Mouse (Mus musculus): ENCODE measurements around the gene Catip.
A peak's percentile ranks its signal among the peaks of the same experiment; 100 is the strongest.
"Not testable (repeated sequence)": the region's sequence is repeated elsewhere in the genome, so short reads cannot be mapped to it uniquely, and the experiment has no call there.

Catip gene

DNA sequence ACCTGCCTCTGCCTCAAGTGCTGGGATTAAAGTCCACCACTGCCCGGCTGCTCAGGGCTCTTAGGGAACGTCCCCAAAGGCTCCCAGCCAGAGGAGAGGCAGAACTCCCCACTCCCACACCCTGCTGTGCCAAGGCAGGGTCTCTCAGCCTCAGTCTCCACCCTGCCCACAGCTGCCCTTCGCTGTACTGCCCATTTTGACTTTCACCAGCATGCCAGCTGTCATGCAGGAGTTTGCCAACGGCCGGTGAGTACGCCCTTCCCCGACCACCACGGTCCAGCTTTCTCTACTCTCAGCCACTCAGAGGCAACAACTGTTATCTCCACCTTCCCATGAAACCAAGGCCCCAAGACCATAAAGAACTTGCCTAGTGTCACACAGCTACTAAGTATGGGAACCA is 22.6 kb downstream of the Catip start:
- DNase-seq (ENCODE audit: low spot score in 2 of 2) = no peak

- no peak for DNase-seq (ENCODE audit: low spot score in 2 of 2)
Measured at GRCm38 (mm10) chr1:74385064-74385463, 23.2 kb downstream of the Catip start.

GRCm38 (mm10) chr1:74385531-74385930 is 23.6 kb downstream of the Catip start:
- DNase-seq (ENCODE audit: low spot score in 2 of 2) = no peak

DNA sequence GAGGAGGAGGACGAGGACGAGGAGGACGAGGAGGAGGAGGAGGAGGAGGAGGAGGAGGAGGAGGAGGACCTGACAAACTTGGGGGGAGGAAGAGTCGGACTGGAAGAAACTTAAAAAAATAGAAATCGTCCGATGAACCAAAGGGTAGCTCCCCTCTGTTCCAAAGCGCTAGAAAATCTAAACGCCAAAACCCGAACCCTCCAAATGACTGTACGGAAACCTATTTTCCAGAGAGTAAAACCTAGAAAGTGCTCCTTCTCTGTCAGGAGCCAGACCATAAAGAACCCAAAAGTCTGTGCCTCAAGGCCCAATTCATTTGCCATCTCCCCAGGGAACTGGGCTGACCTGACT is 24.4 kb downstream of the Catip start:
- DNase-seq (ENCODE audit: low spot score in 2 of 2) = no peak

GRCm38 (mm10) chr1:74386714-74387385 is 24.9 kb downstream of the Catip start:
- DNase-seq (ENCODE audit: low spot score in 2 of 2) = peak; percentile 95 to 97

DNA sequence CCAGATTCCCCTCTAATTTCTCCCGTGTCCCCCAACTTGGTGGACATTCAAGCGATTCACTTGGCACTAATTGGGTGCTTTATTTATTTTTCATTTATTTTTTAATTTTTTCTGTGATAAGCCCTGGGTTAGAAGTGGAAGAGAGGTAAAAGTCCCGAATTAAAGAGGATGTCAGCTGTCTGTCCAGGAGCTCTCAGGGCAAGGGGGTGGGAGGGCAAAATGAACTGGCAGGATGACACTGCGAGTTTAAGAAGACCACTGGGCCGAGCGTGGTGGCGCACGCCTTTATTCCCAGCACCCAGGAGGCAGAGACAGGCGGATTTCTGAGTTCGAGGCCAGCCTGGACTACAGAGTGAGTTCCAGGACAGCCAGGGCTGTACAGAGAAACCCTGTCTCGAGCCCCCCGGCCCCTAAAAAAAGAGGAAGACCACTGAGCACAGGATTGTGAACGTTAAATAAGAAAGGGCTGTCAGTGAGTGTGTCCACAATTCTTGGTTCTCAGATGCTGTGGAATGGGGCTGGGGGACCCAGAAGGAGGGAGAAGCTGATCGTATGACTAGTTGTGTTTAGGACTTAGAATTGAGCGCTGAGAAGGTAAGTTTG is 25.6 kb downstream of the Catip start:
- DNase-seq (ENCODE audit: low spot score in 2 of 2) = no peak

DNA sequence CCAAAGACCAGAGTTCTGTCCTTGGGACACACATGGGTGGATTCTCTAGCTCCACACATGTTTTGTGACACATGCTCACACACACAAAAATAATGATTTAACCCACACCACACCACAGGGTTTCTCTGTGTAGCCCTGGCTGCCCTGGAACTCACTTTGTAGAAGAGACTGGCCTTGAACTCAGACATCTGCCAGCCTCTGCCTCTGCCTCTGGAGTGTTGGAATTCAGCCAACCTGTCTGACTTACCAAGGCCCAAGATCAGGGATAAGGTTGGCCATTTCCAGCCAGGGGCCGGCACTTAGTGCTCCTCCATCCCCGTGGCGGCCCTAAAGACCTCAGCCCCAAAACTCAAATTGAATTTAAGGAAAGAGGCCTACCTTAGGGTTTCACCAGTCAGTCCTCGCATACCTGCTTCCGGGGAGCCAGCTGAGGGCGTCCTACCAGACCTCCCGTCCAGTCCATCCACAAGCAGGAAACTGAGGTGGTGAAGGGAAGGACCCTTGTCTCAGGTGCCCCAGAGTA is 26.6 kb downstream of the Catip start:
- no peak for DNase-seq (ENCODE audit: low spot score in 2 of 2)

- DNase-seq (ENCODE audit: low spot score in 2 of 2) = no peak
Measured at GRCm38 (mm10) chr1:74389831-74390286, 28.0 kb downstream of the Catip start.

DNA sequence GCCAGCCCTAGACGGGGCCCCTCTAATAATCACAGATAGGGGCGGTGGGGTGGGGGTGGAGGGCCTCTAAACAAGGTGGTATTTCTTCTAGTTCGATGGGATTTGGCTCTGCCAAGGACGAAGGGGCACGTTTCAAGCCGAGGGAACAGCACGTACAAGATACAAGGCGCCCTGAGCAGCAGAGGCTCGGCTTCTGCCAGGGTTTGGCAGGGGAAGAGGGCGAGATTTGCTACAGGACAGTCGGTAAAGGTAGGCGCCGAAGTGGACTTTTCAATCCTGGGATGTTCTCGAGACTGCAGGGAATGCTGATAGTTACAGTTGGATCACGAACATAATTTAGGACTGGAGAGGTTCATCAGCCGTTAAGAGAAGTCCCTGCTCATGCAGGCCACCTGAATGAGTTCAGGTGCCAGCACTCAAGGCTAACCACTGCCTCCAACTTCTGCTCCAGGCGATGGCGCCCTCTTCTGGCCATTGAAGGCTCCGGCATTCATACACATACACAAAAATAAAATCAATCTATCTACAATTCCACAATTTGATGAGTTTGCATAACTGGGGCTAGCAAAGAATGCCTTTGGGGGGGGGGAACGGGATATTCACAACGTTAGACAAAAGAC is 28.5 kb downstream of the Catip start:
- DNase-seq (ENCODE audit: low spot score in 2 of 2) = no peak

GRCm38 (mm10) chr1:74390924-74391748 is 29.2 kb downstream of the Catip start, which contains the start of gene Ctdsp1:
Gene Ctdsp1 (plus strand): TSS chr1:74391509.
- DNase-seq (ENCODE audit: low spot score in 2 of 2) = peak; percentile 95

DNA sequence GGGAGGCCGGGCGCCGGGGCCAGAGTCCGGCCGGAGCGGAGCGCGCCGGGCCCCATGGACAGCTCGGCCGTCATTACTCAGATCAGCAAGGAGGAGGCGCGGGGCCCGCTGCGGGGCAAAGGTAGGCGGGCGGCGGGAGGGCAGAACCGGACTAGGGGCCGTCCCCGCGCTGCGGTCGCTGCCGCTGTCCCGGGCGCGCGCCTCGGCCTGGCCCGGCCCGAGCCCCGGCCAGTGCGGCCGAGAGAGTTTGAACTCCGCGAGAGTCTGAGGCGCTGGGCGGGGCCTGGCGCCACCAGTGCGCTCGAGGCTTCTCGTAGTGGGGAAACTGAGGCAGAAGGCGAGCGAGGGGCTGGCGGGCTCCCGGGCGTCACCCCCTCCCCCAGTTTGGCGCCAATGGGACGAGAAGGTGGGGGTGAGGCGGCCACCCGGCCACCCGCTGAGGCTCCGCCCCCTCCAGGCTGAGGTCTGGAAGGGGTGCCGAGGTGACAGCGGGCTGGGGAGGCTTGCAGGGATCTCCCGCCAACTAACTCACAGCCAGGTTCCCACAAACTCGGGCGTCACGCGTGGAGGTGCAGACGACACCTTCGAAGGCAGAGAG is 30.0 kb downstream of the Catip start:
- DNase-seq (ENCODE audit: low spot score in 2 of 2) = peak in 1 of 2 experiments; percentile 47

- no peak for DNase-seq (ENCODE audit: low spot score in 2 of 2)
Measured at GRCm38 (mm10) chr1:74392446-74392994, 30.6 kb downstream of the Catip start.

DNA sequence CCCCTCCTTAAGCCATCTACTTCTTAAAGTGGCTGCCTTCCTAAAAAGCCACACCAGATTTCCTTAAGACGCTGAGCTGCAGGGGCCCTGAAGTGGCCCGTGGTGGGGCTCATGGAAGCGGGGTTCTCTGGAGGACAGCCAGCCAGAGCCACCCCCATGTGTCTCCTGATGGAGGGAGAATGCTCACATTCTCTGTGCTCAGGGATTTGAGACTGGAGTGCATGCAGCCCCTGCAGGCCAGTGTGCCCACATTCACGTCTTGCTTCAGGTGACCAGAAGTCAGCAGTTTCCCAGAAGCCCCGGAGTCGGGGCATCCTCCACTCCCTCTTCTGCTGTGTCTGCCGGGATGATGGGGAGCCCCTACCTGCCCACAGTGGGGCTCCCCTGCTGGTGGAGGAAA is 31.1 kb downstream of the Catip start:
- no peak for DNase-seq (ENCODE audit: low spot score in 2 of 2)

DNA sequence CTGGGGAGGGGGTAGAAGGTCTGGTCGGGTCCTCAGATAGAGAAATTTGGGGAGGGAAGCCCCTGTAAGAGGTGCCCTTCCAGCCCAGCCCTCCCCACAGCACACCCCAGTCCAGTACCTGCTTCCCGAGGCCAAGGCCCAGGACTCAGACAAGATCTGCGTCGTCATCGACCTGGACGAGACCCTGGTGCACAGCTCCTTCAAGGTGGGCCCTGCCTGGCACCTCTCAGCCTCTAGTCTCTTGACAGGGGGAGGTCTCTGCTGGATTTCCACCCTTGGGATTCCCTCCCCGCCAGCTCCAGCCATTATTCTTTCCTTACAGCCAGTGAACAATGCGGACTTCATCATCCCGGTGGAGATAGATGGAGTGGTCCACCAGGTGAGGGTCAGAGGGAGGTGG is 31.8 kb downstream of the Catip start:
- DNase-seq (ENCODE audit: low spot score in 2 of 2) = no peak

- no peak for DNase-seq (ENCODE audit: low spot score in 2 of 2)
Measured at GRCm38 (mm10) chr1:74394311-74394710, 32.4 kb downstream of the Catip start.

DNA sequence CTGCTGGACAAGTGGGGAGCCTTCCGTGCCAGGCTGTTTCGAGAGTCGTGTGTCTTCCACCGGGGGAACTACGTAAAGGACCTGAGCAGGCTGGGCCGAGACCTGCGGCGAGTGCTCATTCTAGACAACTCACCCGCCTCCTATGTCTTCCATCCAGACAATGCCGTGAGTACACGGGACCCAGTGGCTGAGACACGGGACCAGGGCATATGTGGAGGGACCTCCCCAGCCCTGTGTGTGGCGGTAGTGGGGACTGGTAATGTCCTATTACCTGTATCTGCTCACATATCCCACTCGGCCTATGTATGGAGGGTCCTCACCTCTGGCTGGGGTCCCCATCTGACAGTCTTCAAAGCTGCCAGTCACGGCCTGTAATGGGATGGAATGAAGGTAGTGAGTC is 33.0 kb downstream of the Catip start:
- DNase-seq (ENCODE audit: low spot score in 2 of 2) = no peak

- no peak for DNase-seq (ENCODE audit: low spot score in 2 of 2)
Measured at GRCm38 (mm10) chr1:74395290-74395689, 33.4 kb downstream of the Catip start.

DNA sequence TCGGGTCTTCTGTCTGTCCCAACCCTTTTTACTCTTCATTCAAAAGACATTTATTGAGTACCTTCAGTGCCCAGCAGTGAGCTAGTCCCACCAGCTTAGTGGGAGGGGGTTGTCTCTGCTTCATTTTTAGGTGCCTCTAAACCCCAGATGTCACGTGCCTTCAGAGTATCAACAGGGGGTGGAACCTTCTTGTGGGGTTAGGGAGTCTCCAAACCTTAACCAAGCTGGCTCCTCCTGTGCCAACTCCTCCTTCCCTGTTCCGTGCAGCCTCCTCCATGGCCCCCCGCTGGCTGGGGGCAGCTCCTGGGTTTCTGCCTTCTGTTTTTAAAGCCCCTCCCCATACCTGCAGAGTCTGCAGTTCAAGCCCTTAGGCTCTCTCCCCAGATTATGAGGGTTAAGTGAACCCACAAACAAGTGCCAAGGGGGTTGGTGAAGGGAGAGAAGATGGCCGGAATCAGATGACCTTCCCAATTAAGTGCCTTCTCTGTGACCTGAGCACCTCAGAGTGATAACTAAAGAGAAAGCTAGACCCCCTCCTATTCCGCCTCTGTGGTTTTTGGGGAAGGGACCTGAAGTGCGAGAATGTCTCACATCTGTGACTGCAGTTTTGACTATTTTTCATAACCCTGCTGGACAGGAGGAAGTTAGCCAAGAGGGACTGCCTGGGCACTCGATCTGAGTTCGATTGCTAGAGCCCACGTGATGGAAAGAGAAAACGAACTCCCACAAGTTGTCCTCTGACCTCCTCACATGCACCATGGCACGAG is 34.7 kb downstream of the Catip start:
- DNase-seq (ENCODE audit: low spot score in 2 of 2) = not testable (repeated sequence)

GRCm38 (mm10) chr1:74397268-74397918 is 35.5 kb downstream of the Catip start:
- peak; percentile 82 to 90 for DNase-seq (ENCODE audit: low spot score in 2 of 2)

DNA sequence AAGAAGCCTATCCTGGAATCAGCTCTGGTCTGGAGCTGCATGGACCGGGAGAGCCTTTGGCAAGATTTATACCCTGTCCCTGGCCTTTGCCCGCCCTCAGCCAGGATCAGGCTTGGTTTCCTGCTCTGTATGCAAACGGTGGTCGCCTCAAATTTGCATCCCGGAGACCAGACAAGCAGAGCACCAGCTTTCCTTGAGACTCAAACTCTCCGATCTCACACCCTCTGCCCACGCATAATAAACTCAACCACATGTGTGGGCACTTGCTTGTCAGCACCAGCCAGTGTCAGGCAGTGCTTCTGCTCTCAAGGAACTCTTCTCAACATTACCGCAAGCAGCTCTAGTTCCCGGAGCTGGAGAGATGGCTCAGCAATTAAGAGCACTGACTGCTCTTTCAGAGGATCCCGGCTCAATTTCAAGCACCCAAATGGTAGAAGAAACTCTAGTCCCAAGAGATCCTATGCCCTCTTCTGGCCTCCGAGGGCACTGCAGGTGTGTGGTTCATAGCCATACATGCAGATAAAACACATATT is 36.1 kb downstream of the Catip start:
- DNase-seq (ENCODE audit: low spot score in 2 of 2) = peak; percentile 49 to 64

All from frontal cortex, postnatal 36 days (tissue).